Mouse (Mus musculus): ENCODE data around the gene Cntn6. TPM values are rescaled to one million over a fixed set of nuclear protein-coding genes. Genes with fewer than 3 reads are reported as not detected.

Gene Cntn6
- polyA plus RNA-seq, 1 experiment from 2014 or later: 1.0 TPM

- Histone ChIP-seq H3K27me3 (ENCODE audit: control insufficient read depth, insufficient read depth, low read length) (no peaks in the 10 kb centered on the region), H3K27ac (ENCODE audit: low read depth, low read length) (no peak overlapping the region), H3K36me3 (ENCODE audit: control insufficient read depth, insufficient read depth, low read length) (no peaks in the 10 kb centered on the region), H3K4me2 (ENCODE audit: low read depth) (no peak overlapping the region), H3K9ac (ENCODE audit: low read length) (no peak overlapping the region), H3K4me3 (ENCODE audit: low read depth, low read length) (no peak overlapping the region), H3K9me3 (ENCODE audit: control insufficient read depth, low read length) (no peaks in the 10 kb centered on the region), H3K4me1 (ENCODE audit: control insufficient read depth, insufficient read depth, low read length) (no peaks in the 10 kb centered on the region)
- ATAC-seq (ENCODE audit: insufficient read depth, low FRiP score, low TSS enrichment) (no peak), DNase-seq (ENCODE audit: low spot score) (no peak)
- 91% methylated on average over 2 of the region's 2 CpGs for WGBS
These were observed 323.0 kb downstream of the Cntn6 start for GRCm38 (mm10) chr6:104815610-104816009.

- Histone ChIP-seq H3K36me3 (ENCODE audit: control insufficient read depth, insufficient read depth, low read length) (no peaks in the 10 kb centered on the region), H3K27ac (ENCODE audit: low read depth, low read length) (no peak overlapping the region), H3K27me3 (ENCODE audit: control insufficient read depth, insufficient read depth, low read length) (no peaks in the 10 kb centered on the region), H3K4me1 (ENCODE audit: control insufficient read depth, insufficient read depth, low read length) (no peaks in the 10 kb centered on the region), H3K9me3 (ENCODE audit: control insufficient read depth, low read length) (no peaks in the 10 kb centered on the region), H3K4me2 (ENCODE audit: low read depth) (no peak overlapping the region), H3K4me3 (ENCODE audit: low read depth, low read length) (no peak overlapping the region), H3K9ac (ENCODE audit: low read length) (no peak overlapping the region)
- ATAC-seq (ENCODE audit: insufficient read depth, low FRiP score, low TSS enrichment) (no peak), DNase-seq (ENCODE audit: low spot score) (no peak)
- 77% methylated on average over 1 of the region's 1 CpGs for WGBS
These were observed 387.1 kb downstream of the Cntn6 start for GRCm38 (mm10) chr6:104879711-104880110.

GRCm38 (mm10) chr6:104884021-104884420 lies 391.4 kb downstream of the Cntn6 start:
- no peak overlapping the region for H3K4me2 ChIP-seq (ENCODE audit: low read depth)
- WGBS: 38% methylated on average over 2 of the region's 2 CpGs
- ATAC-seq (ENCODE audit: insufficient read depth, low FRiP score, low TSS enrichment) (no peak), DNase-seq (ENCODE audit: low spot score) (no peak)
- no peaks in the 10 kb centered on the region for H3K27me3 ChIP-seq (ENCODE audit: control insufficient read depth, insufficient read depth, low read length)
- H3K9me3 ChIP-seq (ENCODE audit: control insufficient read depth, low read length): no peaks in the 10 kb centered on the region
- no peak overlapping the region for H3K4me3 ChIP-seq (ENCODE audit: low read depth, low read length)
- no peaks in the 10 kb centered on the region for H3K36me3 ChIP-seq (ENCODE audit: control insufficient read depth, insufficient read depth, low read length)
- H3K9ac ChIP-seq (ENCODE audit: low read length): no peak overlapping the region
- no peaks in the 10 kb centered on the region for H3K4me1 ChIP-seq (ENCODE audit: control insufficient read depth, insufficient read depth, low read length)
- no peak overlapping the region for H3K27ac ChIP-seq (ENCODE audit: low read depth, low read length)

GRCm38 (mm10) chr6:104885829-104886228 lies 393.2 kb downstream of the Cntn6 start:
- no peak for ATAC-seq (ENCODE audit: insufficient read depth, low FRiP score, low TSS enrichment)
- H3K9me3 ChIP-seq (ENCODE audit: control insufficient read depth, low read length): no peaks in the 10 kb centered on the region
- no peak overlapping the region for H3K4me2 ChIP-seq (ENCODE audit: low read depth)
- no peaks in the 10 kb centered on the region for H3K27me3 ChIP-seq (ENCODE audit: control insufficient read depth, insufficient read depth, low read length)
- no peak for DNase-seq (ENCODE audit: low spot score)
- H3K27ac ChIP-seq (ENCODE audit: low read depth, low read length): no peak overlapping the region
- no peaks in the 10 kb centered on the region for H3K36me3 ChIP-seq (ENCODE audit: control insufficient read depth, insufficient read depth, low read length)
- H3K9ac ChIP-seq (ENCODE audit: low read length): no peak overlapping the region
- no peaks in the 10 kb centered on the region for H3K4me1 ChIP-seq (ENCODE audit: control insufficient read depth, insufficient read depth, low read length)
- no peak overlapping the region for H3K4me3 ChIP-seq (ENCODE audit: low read depth, low read length)

GRCm38 (mm10) chr6:104891071-104891470 lies 398.5 kb downstream of the Cntn6 start:
- no peak overlapping the region for H3K27ac ChIP-seq (ENCODE audit: low read depth, low read length)
- H3K36me3 ChIP-seq (ENCODE audit: control insufficient read depth, insufficient read depth, low read length): no peaks in the 10 kb centered on the region
- WGBS: 93% methylated on average over 3 of the region's 3 CpGs
- H3K9ac ChIP-seq (ENCODE audit: low read length): no peak overlapping the region
- ATAC-seq (ENCODE audit: insufficient read depth, low FRiP score, low TSS enrichment): no peak
- H3K4me3 ChIP-seq (ENCODE audit: low read depth, low read length): no peak overlapping the region
- no peaks in the 10 kb centered on the region for H3K27me3 ChIP-seq (ENCODE audit: control insufficient read depth, insufficient read depth, low read length)
- no peak for DNase-seq (ENCODE audit: low spot score)
- H3K4me1 ChIP-seq (ENCODE audit: control insufficient read depth, insufficient read depth, low read length): no peaks in the 10 kb centered on the region
- no peaks in the 10 kb centered on the region for H3K9me3 ChIP-seq (ENCODE audit: control insufficient read depth, low read length)
- no peak overlapping the region for H3K4me2 ChIP-seq (ENCODE audit: low read depth)
